Mouse (Mus musculus): ENCODE measurements around the gene BC030867. TPM values are rescaled to one million over a fixed set of nuclear protein-coding genes. Genes with fewer than 3 reads are reported as not detected.
A peak's percentile ranks its signal among the peaks of the same experiment; 100 is the strongest.

The BC030867 gene
- polyA plus RNA-seq, 1 experiment from 2014 or later = 13.5 TPM

DNA sequence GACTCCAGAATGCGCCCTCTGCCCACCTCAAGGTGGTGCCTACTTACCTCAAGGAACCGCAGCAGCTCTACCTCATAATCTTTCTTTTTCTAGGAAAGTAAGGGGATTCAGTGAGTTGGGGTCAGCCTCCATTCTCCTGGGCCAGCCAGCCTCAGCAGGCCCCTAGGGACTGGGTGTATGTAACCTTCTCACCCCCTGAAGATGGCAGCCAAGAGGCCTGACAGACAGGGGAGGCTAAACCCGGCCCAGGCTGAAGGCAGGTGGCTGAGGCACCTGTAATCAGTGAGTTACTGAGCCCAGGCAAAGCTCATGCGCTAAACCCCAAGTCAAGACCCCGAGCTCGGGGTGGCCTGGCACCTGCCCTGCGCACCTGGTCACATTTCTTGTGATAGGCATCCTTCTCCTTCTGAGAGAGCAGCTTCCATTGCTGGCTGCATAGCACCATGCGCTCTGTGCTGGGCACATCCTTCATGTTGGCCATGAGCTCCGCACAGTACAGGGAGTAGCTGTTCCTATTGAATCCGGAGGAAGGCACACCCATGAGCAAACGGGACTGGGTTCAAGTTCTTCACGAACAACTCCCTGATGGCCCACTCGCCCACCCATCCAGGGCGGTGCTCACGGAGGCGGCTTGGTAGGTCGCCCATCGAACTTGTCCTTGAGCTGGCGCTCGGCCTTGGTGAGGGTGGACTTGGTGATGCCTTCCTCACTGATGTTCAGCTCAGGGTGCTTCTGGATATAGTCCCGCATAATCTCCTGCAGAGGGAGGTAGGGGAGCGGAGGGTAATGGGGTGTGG lies 61.3 kb downstream of the BC030867 start:
- Histone ChIP-seq H3K27ac (replicated peaks) (peak overlapping the region; percentile 74; the same call in 1 of the 2 replicates), H3K9ac (peak overlapping the region; percentile 77), H3K4me1 (peaks cover 32% of the 10 kb centered on the region), H3K4me2 (peak overlapping the region; percentile 81), H3K9me3 (no peaks in the 10 kb centered on the region), H3K36me3 (peaks cover 85% of the 10 kb centered on the region), H3K4me3 (peak overlapping the region; percentile 55), H3K27me3 (replicated peaks) (no peaks in the 10 kb centered on the region)
- no peak for ATAC-seq (ENCODE audit: extremely low read depth, insufficient number of reproducible peaks, low FRiP score, low TSS enrichment)
- 87% methylated on average over 22 of the region's 22 CpGs for WGBS

DNA sequence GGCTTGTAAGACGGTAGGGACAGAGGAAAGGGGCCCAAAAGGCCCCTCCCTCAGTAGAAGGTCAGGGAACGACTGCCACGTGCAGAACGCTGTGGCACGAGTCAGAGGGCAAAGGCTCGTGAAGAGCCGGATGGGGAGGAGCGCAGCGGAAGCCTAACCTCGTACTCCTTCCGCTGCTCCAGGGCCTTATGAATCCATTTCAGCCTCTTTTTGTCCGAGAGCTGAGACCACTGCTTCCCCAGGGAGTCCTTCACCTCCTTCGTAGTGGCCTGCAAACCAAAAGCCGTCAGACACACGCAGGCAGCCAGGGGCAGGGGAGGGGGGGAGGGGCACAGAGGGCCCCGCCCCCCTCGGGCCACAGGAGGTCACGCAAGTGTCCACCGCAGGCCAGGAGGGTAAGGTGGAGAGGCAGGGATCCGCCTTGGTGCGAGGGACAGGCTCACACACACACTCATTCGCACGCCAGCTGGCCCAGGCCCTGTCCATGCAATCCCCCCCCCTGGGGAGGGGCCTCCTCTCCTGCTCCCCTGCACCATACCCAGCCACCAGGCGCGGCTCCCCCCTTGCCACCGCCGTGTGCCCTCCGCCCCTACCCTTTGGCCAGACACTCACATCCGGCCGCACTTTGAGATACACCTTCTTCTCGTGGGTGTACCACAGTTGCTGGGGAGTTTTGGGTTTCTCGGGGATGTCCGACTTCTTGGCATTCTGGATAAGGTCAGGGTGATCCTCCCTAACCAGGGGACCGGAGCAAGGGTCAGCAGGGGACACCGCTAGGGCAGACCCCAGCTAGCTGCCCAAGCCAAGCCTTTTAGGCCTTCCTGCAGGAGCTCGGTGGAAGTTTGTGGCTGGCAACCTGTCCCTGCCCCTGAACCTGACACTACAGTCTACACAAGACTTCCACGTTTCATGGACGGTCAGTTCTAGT lies 62.4 kb downstream of the BC030867 start:
- WGBS = 40% methylated on average over 37 of the region's 38 CpGs
- H3K27ac ChIP-seq (replicated peaks) = no peak overlapping the region
- H3K4me3 ChIP-seq = 0 out of 2 replicates have a peak overlapping the region, but pooled peaks have one; percentile 8
- peaks cover 89% of the 10 kb centered on the region for H3K36me3 ChIP-seq
- peaks cover 42% of the 10 kb centered on the region for H3K4me1 ChIP-seq
- peak overlapping the region; percentile 38 for H3K4me2 ChIP-seq
- H3K9me3 ChIP-seq = no peaks in the 10 kb centered on the region
- peak overlapping the region; percentile 67 for H3K9ac ChIP-seq
- no peak for ATAC-seq (ENCODE audit: extremely low read depth, insufficient number of reproducible peaks, low FRiP score, low TSS enrichment)
- no peaks in the 10 kb centered on the region for H3K27me3 ChIP-seq (replicated peaks)

DNA sequence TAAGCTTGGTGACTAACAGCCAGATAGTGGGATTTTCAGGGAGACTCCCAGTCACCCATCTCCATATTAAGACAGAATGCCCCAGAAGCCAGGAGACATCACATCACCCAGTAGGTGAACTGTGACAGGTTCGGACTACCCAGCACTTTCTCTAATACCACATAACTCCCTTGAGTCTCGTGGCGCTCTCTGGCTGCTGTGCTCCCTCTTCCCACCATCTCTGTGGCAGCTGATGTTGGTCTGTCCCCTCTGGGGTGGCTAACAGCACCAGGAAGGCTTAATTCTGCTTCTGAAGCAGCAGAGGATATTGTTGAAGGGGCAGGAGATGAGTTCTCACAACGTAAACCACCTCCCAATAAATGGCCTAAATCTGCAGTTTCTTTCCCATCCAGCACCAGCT lies 63.3 kb downstream of the BC030867 start:
- no peaks in the 10 kb centered on the region for H3K27me3 ChIP-seq (replicated peaks)
- 84% methylated on average over 4 of the region's 4 CpGs for WGBS
- ATAC-seq (ENCODE audit: extremely low read depth, insufficient number of reproducible peaks, low FRiP score, low TSS enrichment) = no peak
- peaks cover 80% of the 10 kb centered on the region for H3K36me3 ChIP-seq
- peaks cover 46% of the 10 kb centered on the region for H3K4me1 ChIP-seq
- H3K4me3 ChIP-seq = no peak overlapping the region
- H3K9me3 ChIP-seq = no peaks in the 10 kb centered on the region
- H3K4me2 ChIP-seq = no peak overlapping the region
- no peak overlapping the region for H3K27ac ChIP-seq (replicated peaks)
- peak overlapping the region; percentile 19; the same call in 1 of the 2 replicates for H3K9ac ChIP-seq

DNA sequence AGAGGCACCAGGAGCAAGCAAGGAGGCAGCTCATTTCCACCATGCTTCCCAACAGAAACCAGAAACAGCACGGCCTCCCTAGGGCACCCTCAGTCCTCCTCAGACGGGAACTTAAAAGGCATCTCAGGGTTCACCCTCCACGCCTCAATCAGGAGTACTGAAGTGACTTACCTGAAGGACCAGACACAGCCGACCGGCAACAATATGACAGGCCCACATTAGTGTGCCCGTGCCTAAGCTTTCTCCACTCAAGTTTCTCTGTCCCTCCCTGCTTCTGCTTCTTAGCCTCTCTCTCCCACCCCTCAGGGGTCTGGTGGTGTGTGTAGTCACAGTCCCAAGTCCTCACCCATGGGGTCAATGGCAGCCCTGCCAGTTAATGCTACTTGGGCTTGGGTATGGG lies 63.9 kb downstream of the BC030867 start:
- H3K4me1 ChIP-seq = peaks cover 46% of the 10 kb centered on the region
- 81% methylated on average over 6 of the region's 6 CpGs for WGBS
- no peak overlapping the region for H3K27ac ChIP-seq (replicated peaks)
- no peak overlapping the region for H3K4me3 ChIP-seq
- no peaks in the 10 kb centered on the region for H3K27me3 ChIP-seq (replicated peaks)
- no peak overlapping the region for H3K4me2 ChIP-seq
- 0 out of 2 replicates have a peak overlapping the region, but pooled peaks have one; percentile 19 for H3K9ac ChIP-seq
- ATAC-seq (ENCODE audit: extremely low read depth, insufficient number of reproducible peaks, low FRiP score, low TSS enrichment) = no peak
- no peaks in the 10 kb centered on the region for H3K9me3 ChIP-seq
- peaks cover 74% of the 10 kb centered on the region for H3K36me3 ChIP-seq

DNA sequence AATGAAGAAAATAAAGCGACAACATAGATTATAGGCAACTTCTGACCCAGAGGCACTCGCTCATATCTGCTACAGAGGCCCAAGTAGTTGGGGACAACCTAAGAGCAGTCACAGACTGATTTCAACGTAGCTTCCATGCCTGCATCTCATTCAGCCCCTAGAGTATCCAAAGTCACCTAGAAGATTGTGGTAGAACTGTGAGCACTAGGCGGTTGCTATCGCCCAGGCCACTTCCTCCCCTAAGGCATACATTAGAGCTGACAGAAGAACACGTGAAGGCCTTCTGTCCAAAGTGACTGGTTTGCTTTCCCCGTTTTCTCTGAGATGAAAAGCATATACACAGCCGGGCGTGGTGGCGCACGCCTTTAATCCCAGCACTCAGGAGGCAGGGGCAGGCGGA lies 65.6 kb downstream of the BC030867 start:
- 87% methylated on average over 12 of the region's 12 CpGs for WGBS
- H3K4me3 ChIP-seq = no peak overlapping the region
- H3K4me2 ChIP-seq = no peak overlapping the region
- no peak overlapping the region for H3K9ac ChIP-seq
- peaks cover 63% of the 10 kb centered on the region for H3K36me3 ChIP-seq
- ATAC-seq (ENCODE audit: extremely low read depth, insufficient number of reproducible peaks, low FRiP score, low TSS enrichment) = no peak
- no peak overlapping the region for H3K27ac ChIP-seq (replicated peaks)
- no peaks in the 10 kb centered on the region for H3K27me3 ChIP-seq (replicated peaks)
- no peaks in the 10 kb centered on the region for H3K9me3 ChIP-seq
- peaks cover 39% of the 10 kb centered on the region for H3K4me1 ChIP-seq

Small RNAs within 50 kb of the gene (microRNA-seq; reads per million reads assigned to microRNA genes)
- gene Mir8101 = 1.8 reads per million

Other genes with a start within 250 kb of the BC030867 start
- 2.9 and 3.8 TPM in 2 replicates for gene Mpp3, start 220.4 kb upstream of the BC030867 start, polyA plus RNA-seq (2015; fragmentation: Nextera tagmentation; extraction: Ambion mirVana)
- 2.7 and 2.9 TPM in 2 replicates for gene Cd300lg, start 207.4 kb upstream of the BC030867 start, polyA plus RNA-seq (2015; fragmentation: Nextera tagmentation; extraction: Ambion mirVana)
- 10.6 and 11.0 TPM in 2 replicates for gene Mpp2, start 160.4 kb upstream of the BC030867 start, polyA plus RNA-seq (2015; fragmentation: Nextera tagmentation; extraction: Ambion mirVana)
- not detected in 2 replicates for gene Ppy, start 147.6 kb upstream of the BC030867 start, polyA plus RNA-seq (2015; fragmentation: Nextera tagmentation; extraction: Ambion mirVana)
- 1.2 TPM in 1 of 2 replicates, not detected in the other for gene Pyy, start 141.1 kb upstream of the BC030867 start, polyA plus RNA-seq (2015; fragmentation: Nextera tagmentation; extraction: Ambion mirVana)
- 0.33 TPM in 1 of 2 replicates, not detected in the other for gene Nags, start 103.4 kb upstream of the BC030867 start, polyA plus RNA-seq (2015; fragmentation: Nextera tagmentation; extraction: Ambion mirVana)
- gene Tmem101, start 92.5 kb upstream of the BC030867 start, polyA plus RNA-seq (2015; fragmentation: Nextera tagmentation; extraction: Ambion mirVana) = 32.4 and 38.4 TPM in 2 replicates
- 80.7 and 97.0 TPM in 2 replicates for gene Lsm12, start 63.6 kb upstream of the BC030867 start, polyA plus RNA-seq (2015; fragmentation: Nextera tagmentation; extraction: Ambion mirVana)
- gene G6pc3, start 59.3 kb upstream of the BC030867 start, polyA plus RNA-seq (2015; fragmentation: Nextera tagmentation; extraction: Ambion mirVana) = 25.6 and 29.3 TPM in 2 replicates
- gene Hdac5, start 18.7 kb upstream of the BC030867 start, polyA plus RNA-seq (2015; fragmentation: Nextera tagmentation; extraction: Ambion mirVana) = 82.9 and 89.4 TPM in 2 replicates
- 0.09 TPM in 1 of 2 replicates, not detected in the other for gene Asb16, start 19.9 kb downstream of the BC030867 start, polyA plus RNA-seq (2015; fragmentation: Nextera tagmentation; extraction: Ambion mirVana)
- gene Tmub2, start 36.0 kb downstream of the BC030867 start, polyA plus RNA-seq (2015; fragmentation: Nextera tagmentation; extraction: Ambion mirVana) = 36.8 and 41.2 TPM in 2 replicates
- 8.5 and 9.2 TPM in 2 replicates for gene Atxn7l3, start 47.7 kb downstream of the BC030867 start, polyA plus RNA-seq (2015; fragmentation: Nextera tagmentation; extraction: Ambion mirVana)
- 51.1 and 53.1 TPM in 2 replicates for gene Ubtf, start 70.9 kb downstream of the BC030867 start, polyA plus RNA-seq (2015; fragmentation: Nextera tagmentation; extraction: Ambion mirVana)
- 47.2 and 59.5 TPM in 2 replicates for gene Slc4a1, start 117.3 kb downstream of the BC030867 start, polyA plus RNA-seq (2015; fragmentation: Nextera tagmentation; extraction: Ambion mirVana)
- 1.1 and 1.7 TPM in 2 replicates for gene Rundc3a, start 144.5 kb downstream of the BC030867 start, polyA plus RNA-seq (2015; fragmentation: Nextera tagmentation; extraction: Ambion mirVana)
- gene Slc25a39, start 159.1 kb downstream of the BC030867 start, polyA plus RNA-seq (2015; fragmentation: Nextera tagmentation; extraction: Ambion mirVana) = 287 and 294 TPM in 2 replicates
- 220 and 224 TPM in 2 replicates for gene Grn, start 181.4 kb downstream of the BC030867 start, polyA plus RNA-seq (2015; fragmentation: Nextera tagmentation; extraction: Ambion mirVana)
- 2.8 and 2.9 TPM in 2 replicates for gene Fam171a2, start 198.8 kb downstream of the BC030867 start, polyA plus RNA-seq (2015; fragmentation: Nextera tagmentation; extraction: Ambion mirVana)
- gene Itga2b, start 221.2 kb downstream of the BC030867 start, polyA plus RNA-seq (2015; fragmentation: Nextera tagmentation; extraction: Ambion mirVana) = 10.5 and 11.3 TPM in 2 replicates